Mouse (Mus musculus) kidney, postnatal 4 days (tissue): ENCODE data around the gene A030014E15Rik.
A peak's percentile ranks its signal among the peaks of the same experiment; 100 is the strongest.
"Not testable (repeated sequence)": the region's sequence is repeated elsewhere in the genome, so short reads cannot be mapped to it uniquely, and the experiment has no call there.

Experiments
- DNase-seq, 2 experiments: peaks; one replicate each; pipeline ENCODE4 v3.0.0; 2021; ENCODE audit warnings: mixed read lengths in 2 of 2

A030014E15Rik gene

GRCm38 (mm10) chr1:82924650-82925049 is at the start of gene A030014E15Rik:
Gene A030014E15Rik, plus strand, starts transcription at chr1:82924917.
- no peak for DNase-seq

DNA sequence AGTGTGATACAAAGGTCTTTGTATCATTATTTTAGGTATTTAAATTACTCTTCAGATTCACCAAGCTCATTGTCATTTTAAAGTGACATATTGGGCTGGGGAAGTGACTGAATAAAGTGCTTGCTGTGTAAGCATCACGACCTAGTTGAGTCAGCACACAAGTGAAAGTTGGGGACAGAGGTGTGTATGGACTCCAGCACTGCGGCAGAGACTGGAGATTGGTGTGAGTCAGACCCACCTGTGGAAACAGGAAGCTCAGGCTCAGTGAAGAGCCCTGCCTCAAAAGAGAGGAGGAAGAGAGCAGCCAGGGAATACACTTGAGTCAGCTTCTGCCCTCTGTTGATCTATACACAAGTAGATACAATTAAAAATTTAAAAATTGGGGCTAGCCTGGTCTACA is 45.5 kb upstream of the A030014E15Rik start:
- no peak for DNase-seq

DNA sequence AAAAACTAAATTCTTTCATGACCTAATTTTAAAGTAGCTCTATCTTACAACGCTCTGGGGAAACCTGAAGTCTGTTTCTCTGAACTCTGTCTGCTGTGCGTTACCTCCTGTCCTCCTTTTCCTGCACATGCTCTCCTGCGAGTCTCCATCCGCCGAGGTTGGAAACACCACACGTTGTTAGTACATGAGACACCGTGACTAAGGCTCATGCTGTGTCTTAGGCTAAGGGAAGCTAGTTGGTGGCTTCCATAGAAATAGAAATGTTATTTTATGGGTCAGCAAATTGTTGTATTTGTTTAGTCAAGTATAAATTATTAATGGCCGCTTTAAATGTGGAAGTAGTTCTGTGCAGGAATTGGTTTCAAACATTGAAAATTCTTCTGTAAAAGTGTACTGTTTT is 44.5 kb upstream of the A030014E15Rik start:
- DNase-seq, result no peak

DNA sequence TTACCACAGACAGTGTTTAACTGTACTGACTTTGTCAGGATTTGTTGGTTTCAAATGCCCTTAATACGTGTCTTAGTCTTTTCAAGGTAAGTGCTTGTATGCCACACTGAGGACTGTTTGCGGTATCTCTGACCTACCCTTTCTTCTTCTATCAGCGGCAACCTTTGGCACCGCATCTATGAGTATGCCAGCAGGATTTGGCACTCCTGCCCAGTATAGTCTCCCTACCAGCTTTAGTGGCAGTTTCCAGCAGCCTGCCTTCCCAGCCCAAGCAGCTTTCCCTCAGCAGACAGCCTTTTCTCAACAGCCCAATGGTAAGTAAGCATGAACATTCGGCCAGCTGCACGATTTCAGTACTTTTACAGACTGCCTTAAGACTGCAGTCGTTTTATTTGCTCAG is 31.4 kb upstream of the A030014E15Rik start:
- no peak for DNase-seq

- no peak for DNase-seq
Measured at GRCm38 (mm10) chr1:82900567-82900966, 24.1 kb upstream of the A030014E15Rik start.

- no peak for DNase-seq
Measured at GRCm38 (mm10) chr1:82901201-82901600, 23.5 kb upstream of the A030014E15Rik start.

DNA sequence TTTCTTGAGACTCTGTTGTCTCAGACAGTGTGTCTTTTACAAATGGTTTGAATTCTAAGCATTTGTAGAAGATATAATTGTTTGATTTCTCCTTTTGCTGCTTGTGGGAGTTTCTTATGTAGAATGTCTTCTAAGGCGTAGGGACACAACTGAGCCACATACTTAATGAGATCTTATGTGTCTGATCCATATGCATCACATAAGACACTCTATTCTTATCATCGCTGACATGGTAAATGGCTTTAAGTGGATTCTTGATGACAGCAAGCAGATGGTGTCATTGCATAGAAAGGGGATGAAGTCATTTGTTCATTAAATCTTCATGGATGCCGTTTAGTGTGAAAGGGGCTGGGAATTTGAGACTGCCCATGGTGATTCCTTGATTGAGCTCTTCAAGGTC is 18.8 kb upstream of the A030014E15Rik start:
- no peak for DNase-seq

GRCm38 (mm10) chr1:82913025-82913424 is 11.7 kb upstream of the A030014E15Rik start, which contains the start of gene A030005L19Rik:
Gene A030005L19Rik, plus strand, starts transcription at chr1:82913325.
- DNase-seq, result no peak

- DNase-seq, result not testable (repeated sequence)
Measured at GRCm38 (mm10) chr1:82913434-82913833, 11.3 kb upstream of the A030014E15Rik start.

- not testable (repeated sequence) for DNase-seq
Measured at GRCm38 (mm10) chr1:82930558-82930957, 5.8 kb downstream of the A030014E15Rik start.

DNA sequence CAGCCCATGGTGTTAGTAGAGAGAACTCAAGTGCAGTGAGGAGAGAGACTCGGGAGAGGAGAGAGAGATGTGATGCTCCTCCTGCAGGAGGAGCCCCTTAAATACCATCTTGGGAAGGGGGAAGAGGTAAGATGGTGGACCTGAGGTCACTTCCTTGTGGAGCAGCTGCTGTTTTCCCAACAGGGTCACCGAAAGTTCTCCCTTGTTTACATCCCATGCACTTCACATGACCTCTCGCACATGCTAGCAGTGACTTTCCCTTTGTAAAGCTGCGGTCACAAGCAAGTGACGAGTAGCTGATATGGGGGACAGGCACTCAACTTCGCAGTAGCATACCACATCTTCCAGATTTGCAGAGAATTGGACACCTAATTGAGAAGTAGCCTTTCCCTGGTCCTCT is 6.6 kb downstream of the A030014E15Rik start, which contains the start of gene Gm6217:
Gm6217 (minus strand) TSS at position 74 of the 400 bp plus-strand sequence.
- DNase-seq, result not testable (repeated sequence)

- DNase-seq, result no peak
Measured at GRCm38 (mm10) chr1:82938666-82939065, 13.9 kb downstream of the A030014E15Rik start.

DNA sequence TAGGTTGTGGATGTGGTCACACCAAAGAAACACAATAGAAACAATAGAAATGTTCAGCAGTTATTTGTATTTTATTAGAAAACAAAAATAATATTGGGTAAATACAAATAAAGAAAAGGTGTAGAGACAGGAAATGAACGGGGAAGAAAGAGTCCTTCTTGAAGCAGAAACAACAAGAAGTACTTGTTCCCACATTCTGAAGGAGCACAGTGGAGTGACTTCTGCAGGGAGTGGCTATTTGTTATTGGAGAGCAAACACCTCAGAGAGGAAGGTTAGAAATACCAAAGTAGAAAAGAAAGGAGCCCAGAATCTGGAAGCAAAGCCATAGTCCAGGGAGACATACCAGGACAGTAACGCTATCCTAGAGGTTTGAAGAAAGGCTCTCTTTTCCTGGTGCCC is 17.8 kb downstream of the A030014E15Rik start:
- DNase-seq, result not testable (repeated sequence)

DNA sequence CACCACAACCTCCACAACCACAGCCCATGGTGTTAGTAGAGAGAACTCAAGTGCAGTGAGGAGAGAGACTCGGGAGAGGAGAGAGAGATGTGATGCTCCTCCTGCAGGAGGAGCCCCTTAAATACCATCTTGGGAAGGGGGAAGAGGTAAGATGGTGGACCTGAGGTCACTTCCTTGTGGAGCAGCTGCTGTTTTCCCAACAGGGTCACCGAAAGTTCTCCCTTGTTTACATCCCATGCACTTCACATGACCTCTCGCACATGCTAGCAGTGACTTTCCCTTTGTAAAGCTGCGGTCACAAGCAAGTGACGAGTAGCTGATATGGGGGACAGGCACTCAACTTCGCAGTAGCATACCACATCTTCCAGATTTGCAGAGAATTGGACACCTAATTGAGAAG is 18.6 kb downstream of the A030014E15Rik start, which contains the start of gene A030003K21Rik:
A030003K21Rik (minus strand) TSS at position 94 of the 400 bp plus-strand sequence.
- not testable (repeated sequence) for DNase-seq

DNA sequence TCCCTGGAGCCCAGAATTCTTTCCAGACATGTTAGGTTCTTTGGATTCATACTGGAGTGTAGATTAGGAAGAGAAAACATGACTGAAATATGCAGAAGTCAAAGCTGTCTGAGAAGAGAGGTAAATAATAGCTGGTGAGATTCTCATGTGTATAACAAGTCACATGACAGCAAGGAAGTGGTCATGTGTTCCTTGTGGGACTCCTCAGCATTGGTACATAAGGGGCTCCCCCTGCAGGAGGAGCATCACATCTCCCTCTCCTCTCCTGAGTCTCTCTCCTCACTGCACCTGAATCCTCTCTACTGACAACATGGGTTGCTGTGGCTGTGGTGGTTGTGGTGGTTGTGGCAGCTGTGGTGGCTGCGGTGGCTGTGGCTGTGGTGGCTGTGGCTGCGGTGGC is 21.3 kb downstream of the A030014E15Rik start:
- not testable (repeated sequence) for DNase-seq

- DNase-seq, result no peak
Measured at GRCm38 (mm10) chr1:82948601-82949000, 23.9 kb downstream of the A030014E15Rik start.

GRCm38 (mm10) chr1:82955913-82956312 is 31.2 kb downstream of the A030014E15Rik start, which contains the start of gene Gm7544:
Gene Gm7544, minus strand, starts transcription at chr1:82956013.
- not testable (repeated sequence) for DNase-seq

DNA sequence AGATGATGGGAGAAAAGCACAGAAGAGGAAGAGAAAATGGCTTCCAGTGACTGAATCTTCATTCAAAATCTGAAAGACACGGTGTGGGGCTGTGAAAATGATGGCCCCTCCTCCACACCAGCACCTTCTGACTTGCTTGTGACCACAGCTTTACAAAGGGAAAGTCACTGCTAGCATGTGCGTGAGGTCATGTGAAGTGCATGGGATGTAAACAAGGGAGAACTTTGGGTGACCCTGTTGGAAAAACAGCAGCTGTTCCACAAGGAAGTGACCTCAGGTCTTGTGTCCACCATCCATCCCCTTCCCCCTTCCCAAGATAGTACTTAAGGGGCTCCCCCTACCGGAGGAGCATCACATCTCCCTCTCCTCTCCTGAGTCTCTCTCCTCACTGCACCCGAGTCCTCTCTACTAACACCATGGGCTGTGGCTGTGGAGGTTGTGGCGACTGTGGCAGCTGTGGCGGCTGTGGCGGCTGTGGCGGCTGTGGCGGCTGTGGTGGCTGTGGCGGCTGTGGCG is 35.2 kb downstream of the A030014E15Rik start, which contains the start of gene Gm47955:
Gm47955 (plus strand) TSS at position 417 of the 516 bp plus-strand sequence.
- DNase-seq, result peak in 1 of 2 experiments; percentile 17

- DNase-seq, result no peak
Measured at GRCm38 (mm10) chr1:82966413-82966812, 41.7 kb downstream of the A030014E15Rik start.

DNA sequence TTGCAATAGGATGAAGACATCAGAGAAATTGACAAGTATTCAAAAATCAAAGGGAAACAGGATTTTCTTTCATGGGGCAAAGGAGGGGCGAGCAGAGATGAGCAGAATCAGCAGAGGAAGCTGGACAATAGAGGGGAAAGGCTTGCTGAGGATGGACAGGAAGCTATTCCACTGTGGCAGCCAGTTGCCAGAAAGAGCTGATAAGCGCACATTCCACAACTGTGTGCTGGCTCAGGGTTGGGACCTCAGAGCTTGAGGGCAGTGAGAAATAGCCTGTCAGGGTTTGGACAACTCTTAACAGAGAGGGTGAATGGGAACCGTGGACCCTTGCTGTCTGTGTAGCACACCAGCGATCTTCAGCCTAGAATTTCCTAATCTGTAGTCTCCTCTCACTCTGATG is 47.3 kb downstream of the A030014E15Rik start:
- peak; percentile 11 to 43 for DNase-seq

DNA sequence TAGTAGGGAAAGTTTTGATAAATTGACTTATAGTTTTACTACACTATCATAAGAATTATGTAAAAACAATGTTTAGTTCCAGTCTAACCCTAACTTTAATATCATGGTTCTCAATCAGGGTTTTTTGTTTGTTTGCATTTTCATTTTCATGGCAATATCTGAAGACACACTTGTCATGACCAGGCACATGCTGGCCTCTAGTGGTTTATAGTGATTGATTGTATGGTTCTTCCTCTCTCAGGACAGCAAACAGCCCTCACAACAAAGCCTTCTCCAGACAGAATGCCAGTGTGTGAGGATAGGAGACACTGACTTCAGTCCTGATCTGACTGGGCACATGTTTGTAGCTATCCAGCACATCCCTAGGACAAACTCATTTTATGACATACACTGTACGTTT is 48.5 kb downstream of the A030014E15Rik start:
- no peak for DNase-seq

- no peak for DNase-seq
Measured at GRCm38 (mm10) chr1:82973901-82974300, 49.2 kb downstream of the A030014E15Rik start.

- DNase-seq, result peak in 1 of 2 experiments; percentile 22
Measured at GRCm38 (mm10) chr1:82974342-82974741, 49.6 kb downstream of the A030014E15Rik start.
